Mouse (Mus musculus): Measurements from ENCODE around the gene Sparc. TPM values are rescaled to one million over a fixed set of nuclear protein-coding genes. Genes with fewer than 3 reads are reported as not detected.
"Not testable (repeated sequence)": the region's sequence is repeated elsewhere in the genome, so short reads cannot be mapped to it uniquely, and the experiment has no call there.

The Sparc gene
- polyA plus RNA-seq, 1 experiment from 2014 or later = 1,391 TPM

GRCm38 (mm10) chr11:55416609-55417265 is 6.2 kb downstream of the Sparc start:
- WGBS = 45% methylated on average over 6 of the region's 6 CpGs
- H3K4me3 ChIP-seq (ENCODE audit: low read depth, low read length) = peak overlapping the region; percentile 81; the same call in 1 of the 2 replicates
- H3K27me3 ChIP-seq (replicated peaks; ENCODE audit: control insufficient read depth, insufficient read depth, low read length) = no peaks in the 10 kb centered on the region
- peaks cover 53% of the 10 kb centered on the region for H3K4me1 ChIP-seq (replicated peaks; ENCODE audit: control insufficient read depth, insufficient read depth, low read length)
- peak overlapping the region; percentile 95 for H3K27ac ChIP-seq (ENCODE audit: low read depth)
- no peak for ATAC-seq (replicated peaks; ENCODE audit: low FRiP score, low TSS enrichment, low read depth)
- no peaks in the 10 kb centered on the region for H3K9me3 ChIP-seq (ENCODE audit: control insufficient read depth, low read length)
- peaks cover 17% of the 10 kb centered on the region for H3K36me3 ChIP-seq (ENCODE audit: control insufficient read depth, insufficient read depth, low read length)
- peak overlapping the region; percentile 91; the same call in 1 of the 2 replicates for H3K9ac ChIP-seq (ENCODE audit: low read length)
- no peak for DNase-seq (ENCODE audit: low spot score)
- peak overlapping the region; percentile 85 for H3K4me2 ChIP-seq (ENCODE audit: low read length)

DNA sequence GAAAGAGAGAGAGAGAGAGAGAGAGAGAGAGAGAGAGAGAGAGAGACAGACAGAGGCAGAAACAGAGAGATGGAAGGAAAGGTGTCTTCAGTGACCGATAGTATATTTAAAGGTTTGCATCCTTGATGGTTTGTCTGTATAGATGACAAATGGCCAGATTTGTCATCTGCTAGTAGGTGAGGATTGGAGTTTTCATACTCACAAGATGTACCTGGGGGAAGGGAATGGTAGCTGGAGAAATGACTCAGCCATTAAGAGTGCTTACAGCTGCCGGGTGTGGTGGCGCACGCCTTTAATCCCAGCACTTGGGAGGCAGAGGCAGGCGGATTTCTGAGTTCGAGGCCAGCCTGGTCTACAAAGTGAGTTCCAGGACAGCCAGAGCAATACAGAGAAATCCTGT is 7.3 kb downstream of the Sparc start:
- not testable (repeated sequence) for H3K9ac ChIP-seq (ENCODE audit: low read length)

DNA sequence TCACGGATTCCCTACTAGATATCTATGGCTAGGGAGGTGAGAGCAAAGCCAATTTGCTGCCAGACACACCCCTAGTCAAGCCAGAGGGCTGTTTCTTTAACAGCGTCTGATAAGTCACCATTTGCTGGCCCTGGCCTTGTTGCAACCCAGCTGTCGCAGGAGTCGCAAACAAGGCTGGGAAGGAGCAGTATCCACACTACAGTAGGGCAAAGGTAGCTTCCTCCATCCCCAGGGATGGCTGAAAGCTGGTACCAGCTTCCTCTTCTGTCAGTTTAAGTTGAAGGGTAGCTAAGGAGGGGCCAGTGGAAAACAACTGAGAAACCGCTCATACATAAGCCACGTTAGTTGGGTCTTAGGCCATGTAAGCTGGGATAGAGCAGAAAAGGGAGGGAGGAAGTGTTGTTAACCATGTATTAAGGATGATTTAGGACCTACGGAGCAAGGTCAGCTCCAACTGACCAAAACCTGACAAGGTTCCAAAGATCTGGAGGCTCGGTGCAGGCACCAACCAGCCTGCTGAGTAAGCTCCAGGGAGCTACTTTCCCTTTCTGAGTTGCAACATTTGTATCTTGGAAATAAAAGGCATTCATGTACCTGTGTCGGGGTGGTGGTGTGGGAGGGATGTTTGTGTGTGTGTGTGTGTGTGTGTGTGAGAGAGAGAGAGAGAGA is 7.8 kb downstream of the Sparc start:
- no peaks in the 10 kb centered on the region for H3K9me3 ChIP-seq (ENCODE audit: control insufficient read depth, low read length)
- 0 out of 2 replicates have a peak overlapping the region, but pooled peaks have one; percentile 43 for H3K27ac ChIP-seq (ENCODE audit: low read depth)
- 34% methylated on average over 9 of the region's 9 CpGs for WGBS
- H3K36me3 ChIP-seq (ENCODE audit: control insufficient read depth, insufficient read depth, low read length) = peaks cover 18% of the 10 kb centered on the region
- H3K27me3 ChIP-seq (replicated peaks; ENCODE audit: control insufficient read depth, insufficient read depth, low read length) = no peaks in the 10 kb centered on the region
- ATAC-seq (replicated peaks; ENCODE audit: low FRiP score, low TSS enrichment, low read depth) = no peak
- peak overlapping the region; percentile 36 for H3K4me2 ChIP-seq (ENCODE audit: low read length)
- H3K4me1 ChIP-seq (replicated peaks; ENCODE audit: control insufficient read depth, insufficient read depth, low read length) = peaks cover 41% of the 10 kb centered on the region
- H3K4me3 ChIP-seq (ENCODE audit: low read depth, low read length) = no peak overlapping the region
- peak overlapping the region; percentile 20; the same call in 1 of the 2 replicates for H3K9ac ChIP-seq (ENCODE audit: low read length)
- no peak for DNase-seq (ENCODE audit: low spot score)

More for the DNA sequence above, 7.3 kb downstream of the Sparc start:
- not testable (repeated sequence) for ATAC-seq (replicated peaks; ENCODE audit: low FRiP score, low TSS enrichment, low read depth); DNase-seq (ENCODE audit: low spot score); H3K27me3 ChIP-seq (replicated peaks; ENCODE audit: control insufficient read depth, insufficient read depth, low read length); H3K4me3 ChIP-seq (ENCODE audit: low read depth, low read length); H3K27ac ChIP-seq (ENCODE audit: low read depth); H3K4me2 ChIP-seq (ENCODE audit: low read length); H3K9me3 ChIP-seq (ENCODE audit: control insufficient read depth, low read length)
- 86% methylated on average over 6 of the region's 6 CpGs for WGBS
- Histone ChIP-seq H3K36me3 (ENCODE audit: control insufficient read depth, insufficient read depth, low read length) (peaks cover 18% of the 10 kb centered on the region), H3K4me1 (replicated peaks; ENCODE audit: control insufficient read depth, insufficient read depth, low read length) (peaks cover 47% of the 10 kb centered on the region)

GRCm38 (mm10) chr11:55414314-55414713 is 8.7 kb downstream of the Sparc start:
- H3K9ac ChIP-seq (ENCODE audit: low read length) = no peak overlapping the region
- no peaks in the 10 kb centered on the region for H3K9me3 ChIP-seq (ENCODE audit: control insufficient read depth, low read length)
- DNase-seq (ENCODE audit: low spot score) = no peak
- H3K36me3 ChIP-seq (ENCODE audit: control insufficient read depth, insufficient read depth, low read length) = peaks cover 26% of the 10 kb centered on the region
- H3K27me3 ChIP-seq (replicated peaks; ENCODE audit: control insufficient read depth, insufficient read depth, low read length) = no peaks in the 10 kb centered on the region
- peaks cover 37% of the 10 kb centered on the region for H3K4me1 ChIP-seq (replicated peaks; ENCODE audit: control insufficient read depth, insufficient read depth, low read length)
- WGBS = 68% methylated on average over 5 of the region's 5 CpGs
- H3K4me3 ChIP-seq (ENCODE audit: low read depth, low read length) = no peak overlapping the region
- no peak overlapping the region for H3K27ac ChIP-seq (ENCODE audit: low read depth)
- H3K4me2 ChIP-seq (ENCODE audit: low read length) = no peak overlapping the region
- no peak for ATAC-seq (replicated peaks; ENCODE audit: low FRiP score, low TSS enrichment, low read depth)

- Histone ChIP-seq H3K27me3 (replicated peaks; ENCODE audit: control insufficient read depth, insufficient read depth, low read length) (no peaks in the 10 kb centered on the region), H3K4me3 (ENCODE audit: low read depth, low read length) (no peak overlapping the region), H3K4me2 (ENCODE audit: low read length) (no peak overlapping the region), H3K4me1 (replicated peaks; ENCODE audit: control insufficient read depth, insufficient read depth, low read length) (peaks cover 37% of the 10 kb centered on the region), H3K9ac (ENCODE audit: low read length) (no peak overlapping the region), H3K36me3 (ENCODE audit: control insufficient read depth, insufficient read depth, low read length) (peaks cover 35% of the 10 kb centered on the region), H3K27ac (ENCODE audit: low read depth) (0 out of 2 replicates have a peak overlapping the region, but pooled peaks have one; percentile 3), H3K9me3 (ENCODE audit: control insufficient read depth, low read length) (no peaks in the 10 kb centered on the region)
- DNase-seq (ENCODE audit: low spot score) (no peak), ATAC-seq (replicated peaks; ENCODE audit: low FRiP score, low TSS enrichment, low read depth) (no peak)
- 88% methylated on average over 2 of the region's 2 CpGs for WGBS
These were observed 9.6 kb downstream of the Sparc start for GRCm38 (mm10) chr11:55413416-55413796.

DNA sequence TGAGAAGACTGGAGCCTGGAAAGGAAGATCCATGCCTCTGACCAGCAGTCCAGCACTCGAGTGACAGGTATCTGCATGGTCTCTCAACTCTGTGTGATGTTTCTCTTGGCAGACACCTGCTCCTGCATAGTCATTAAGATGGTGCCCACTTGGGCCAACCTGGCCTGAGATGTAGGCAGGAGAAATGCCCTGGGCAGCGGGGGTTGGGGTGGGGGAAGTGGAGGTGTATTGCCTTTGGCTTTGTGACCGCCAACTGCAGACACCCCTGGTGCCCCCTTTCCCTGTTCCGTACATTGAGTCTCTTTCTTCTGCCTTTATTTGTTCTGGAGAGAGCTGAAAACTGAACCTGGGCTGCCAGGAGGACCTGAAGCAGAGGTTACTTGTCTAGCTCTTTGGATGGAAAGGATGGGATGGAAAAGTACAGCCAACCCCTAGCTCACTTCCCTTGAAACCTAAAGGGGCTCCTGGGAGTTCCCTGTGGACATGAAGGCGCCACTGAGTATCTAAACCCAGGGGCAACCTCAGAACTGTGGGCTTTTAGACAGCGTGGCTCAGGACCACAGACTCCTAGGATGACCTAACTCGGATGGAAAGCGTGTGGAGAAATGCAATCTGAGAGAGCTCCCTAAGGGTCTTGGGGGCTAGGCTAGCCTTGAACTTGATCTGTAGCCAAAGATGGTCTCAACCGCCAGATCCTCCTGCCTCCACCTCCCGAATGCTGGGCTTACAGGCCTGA is 10.1 kb downstream of the Sparc start:
- Histone ChIP-seq H3K36me3 (ENCODE audit: control insufficient read depth, insufficient read depth, low read length) (peaks cover 41% of the 10 kb centered on the region), H3K4me3 (ENCODE audit: low read depth, low read length) (no peak overlapping the region), H3K9ac (ENCODE audit: low read length) (no peak overlapping the region), H3K27ac (ENCODE audit: low read depth) (no peak overlapping the region), H3K9me3 (ENCODE audit: control insufficient read depth, low read length) (no peaks in the 10 kb centered on the region), H3K4me2 (ENCODE audit: low read length) (no peak overlapping the region), H3K4me1 (replicated peaks; ENCODE audit: control insufficient read depth, insufficient read depth, low read length) (peaks cover 37% of the 10 kb centered on the region), H3K27me3 (replicated peaks; ENCODE audit: control insufficient read depth, insufficient read depth, low read length) (no peaks in the 10 kb centered on the region)
- DNase-seq (ENCODE audit: low spot score) (no peak), ATAC-seq (replicated peaks; ENCODE audit: low FRiP score, low TSS enrichment, low read depth) (no peak)
- 91% methylated on average over 10 of the region's 10 CpGs for WGBS

GRCm38 (mm10) chr11:55412034-55412433 is 10.9 kb downstream of the Sparc start:
- H3K4me1 ChIP-seq (replicated peaks; ENCODE audit: control insufficient read depth, insufficient read depth, low read length) = peaks cover 29% of the 10 kb centered on the region
- no peak overlapping the region for H3K27ac ChIP-seq (ENCODE audit: low read depth)
- no peaks in the 10 kb centered on the region for H3K9me3 ChIP-seq (ENCODE audit: control insufficient read depth, low read length)
- ATAC-seq (replicated peaks; ENCODE audit: low FRiP score, low TSS enrichment, low read depth) (no peak), DNase-seq (ENCODE audit: low spot score) (no peak)
- H3K36me3 ChIP-seq (ENCODE audit: control insufficient read depth, insufficient read depth, low read length) = peaks cover 48% of the 10 kb centered on the region
- no peak overlapping the region for H3K4me3 ChIP-seq (ENCODE audit: low read depth, low read length)
- WGBS = 79% methylated on average over 7 of the region's 7 CpGs
- H3K4me2 ChIP-seq (ENCODE audit: low read length) = no peak overlapping the region
- no peak overlapping the region for H3K9ac ChIP-seq (ENCODE audit: low read length)
- no peaks in the 10 kb centered on the region for H3K27me3 ChIP-seq (replicated peaks; ENCODE audit: control insufficient read depth, insufficient read depth, low read length)

DNA sequence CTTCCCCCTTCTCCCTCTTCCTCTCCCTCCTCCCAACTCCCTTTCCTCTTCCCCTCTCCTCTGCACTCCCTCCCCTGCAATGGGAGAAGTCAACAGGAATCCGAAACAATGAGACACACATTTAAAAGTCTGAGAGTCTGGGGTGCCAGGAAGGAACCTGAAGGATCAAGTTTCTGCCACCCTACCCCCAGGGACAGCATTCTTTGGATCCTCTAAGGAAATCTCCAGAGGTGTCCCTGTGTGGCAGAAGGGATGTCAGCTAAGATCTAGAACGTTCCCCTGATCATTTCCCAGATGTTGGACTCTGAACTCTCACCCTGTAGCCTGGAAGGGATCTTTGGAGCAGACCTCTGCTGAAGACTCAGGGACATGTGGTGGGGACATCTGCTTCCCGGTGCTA is 12.5 kb downstream of the Sparc start:
- H3K36me3 ChIP-seq (ENCODE audit: control insufficient read depth, insufficient read depth, low read length) = peaks cover 63% of the 10 kb centered on the region
- ATAC-seq (replicated peaks; ENCODE audit: low FRiP score, low TSS enrichment, low read depth) (no peak), DNase-seq (ENCODE audit: low spot score) (no peak)
- peaks cover 21% of the 10 kb centered on the region for H3K4me1 ChIP-seq (replicated peaks; ENCODE audit: control insufficient read depth, insufficient read depth, low read length)
- H3K9me3 ChIP-seq (ENCODE audit: control insufficient read depth, low read length) = no peaks in the 10 kb centered on the region
- no peaks in the 10 kb centered on the region for H3K27me3 ChIP-seq (replicated peaks; ENCODE audit: control insufficient read depth, insufficient read depth, low read length)
- H3K4me2 ChIP-seq (ENCODE audit: low read length) = no peak overlapping the region
- 61% methylated on average over 3 of the region's 3 CpGs for WGBS
- peak overlapping the region; percentile 22; the same call in 1 of the 2 replicates for H3K27ac ChIP-seq (ENCODE audit: low read depth)
- no peak overlapping the region for H3K9ac ChIP-seq (ENCODE audit: low read length)
- H3K4me3 ChIP-seq (ENCODE audit: low read depth, low read length) = no peak overlapping the region

Data from intestine, embryonic 14.5 days (tissue).